Mouse (Mus musculus) spleen, adult 2 months (tissue): ENCODE measurements at regions not wholly inside any gene's neighbourhood (a gene's known extent, or its start where the extent isn't known, plus 50 kb on each side); places are given as distances from the start of the nearest gene placed in this dataset.

Experiments
- DNase-seq, 2 experiments: peaks; one replicate each; pipeline versions ENCODE4 v3.0.0 to v3.0.0-alpha.2; 2012 to 2021; ENCODE audit warnings: low spot score in 2 of 2, low read depth in 1 of 2
- H3K27ac ChIP-seq: fragments of 200-500 bp; 2 replicates; pipeline ENCODE4 v1.5.1; 2012; ENCODE audit warnings: low read length, inconsistent platforms; ENCODE audit not compliant: insufficient read depth
- H3K27me3 ChIP-seq: fragments of 200-500 bp; 2 replicates; pipeline ENCODE4 v1.6.1; 2012; ENCODE audit warnings: mild to moderate bottlenecking, moderate library complexity, low read length, inconsistent platforms; ENCODE audit not compliant: control insufficient read depth, insufficient read depth
- H3K36me3 ChIP-seq: fragments of 200-500 bp; 2 replicates; pipeline ENCODE4 v1.6.1; 2012; ENCODE audit warnings: mild to moderate bottlenecking, low read length, inconsistent platforms; ENCODE audit not compliant: control insufficient read depth, insufficient read depth
- H3K4me1 ChIP-seq: fragments of 200-500 bp; 2 replicates; pipeline ENCODE4 v1.6.1; 2011; ENCODE audit warnings: inconsistent platforms; ENCODE audit not compliant: control insufficient read depth, insufficient read depth, insufficient read length
- H3K4me3 ChIP-seq: fragments of 200-500 bp; 2 replicates; pipeline ENCODE4 v1.5.1; 2011; ENCODE audit warnings: mild to moderate bottlenecking, inconsistent platforms; ENCODE audit not compliant: insufficient read depth, insufficient read length; ENCODE audit errors: extremely low read depth
- CTCF ChIP-seq: fragments of 200-500 bp; IDR thresholded peaks from 2 replicates; pipeline ENCODE4 v1.5.1; 2011; ENCODE audit warnings: mild to moderate bottlenecking, inconsistent platforms; ENCODE audit not compliant: insufficient read depth, insufficient read length, insufficient replicate concordance; ENCODE audit errors: extremely low read depth
- POLR2A ChIP-seq: fragments of 200-500 bp; IDR thresholded peaks from 2 replicates; pipeline ENCODE4 v1.6.1; 2011; ENCODE audit warnings: low read depth, low read length, inconsistent platforms
- WGBS: fragments of 180-500 bp; shearing (Covaris S2); methylation state at CpG from one replicate; pipeline ENCODE4 v1.1.7; 2018; 5-methylcytosine and 5-hydroxymethylcytosine counted together

DNA sequence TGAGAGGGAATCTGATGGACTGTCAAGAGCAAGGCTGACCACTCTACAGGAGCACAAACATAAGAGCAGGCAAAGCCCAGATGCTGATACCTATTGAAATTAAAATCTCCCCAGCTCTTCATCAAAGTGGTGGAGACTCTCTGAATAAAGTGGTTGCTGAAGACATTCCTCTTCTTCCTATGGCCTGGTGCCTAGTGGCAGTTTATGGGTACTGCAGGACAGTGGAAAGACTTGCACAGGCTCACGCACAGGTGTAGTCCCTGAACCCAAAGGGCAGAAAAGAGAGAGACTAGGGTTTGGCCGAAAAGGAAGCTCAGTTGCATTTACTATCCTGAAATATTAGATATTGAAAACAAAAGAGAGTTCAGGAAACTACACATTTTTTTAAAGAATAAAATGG lies 144.2 kb upstream of the Npy2r start:
- no peaks in the 10 kb centered on the region for H3K36me3 ChIP-seq
- TF ChIP-seq POLR2A: no peak
- TF ChIP-seq CTCF: no peak
- H3K27me3 ChIP-seq: no peaks in the 10 kb centered on the region
- DNase-seq: no peak
- H3K4me3 ChIP-seq: no peak overlapping the region
- no peak overlapping the region for H3K27ac ChIP-seq
- no peaks in the 10 kb centered on the region for H3K4me1 ChIP-seq
- 89% methylated on average over 2 of the region's 2 CpGs for WGBS

GRCm38 (mm10) chr3:82656159-82656874 lies 108.4 kb upstream of the Npy2r start:
- WGBS: 80% methylated on average over 8 of the region's 8 CpGs
- DNase-seq: no peak
- TF ChIP-seq POLR2A (no peak), CTCF (no peak)

DNA sequence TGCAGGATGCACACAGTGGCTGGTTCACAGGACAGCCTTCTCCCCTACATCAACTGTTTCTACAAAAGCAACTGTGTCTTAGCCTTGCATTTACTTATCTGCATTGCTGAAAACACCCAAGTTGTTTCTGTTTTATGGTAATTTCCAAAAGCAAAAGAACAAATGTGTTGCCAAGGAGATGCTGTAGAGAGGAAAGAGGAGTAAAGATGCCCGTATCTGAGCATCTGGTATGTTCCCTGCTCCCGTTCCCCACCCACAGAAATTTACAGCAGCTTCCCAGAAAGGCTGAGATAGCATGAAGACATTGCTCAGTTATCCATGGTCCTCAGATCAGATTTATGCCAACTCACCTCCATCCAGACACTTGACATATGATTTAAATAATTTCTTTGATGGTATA lies 104.5 kb upstream of the Npy2r start:
- no peak overlapping the region for H3K27ac ChIP-seq
- WGBS: 67% methylated on average over 2 of the region's 2 CpGs
- TF ChIP-seq CTCF: no peak
- no peak for TF ChIP-seq POLR2A

More at GRCm38 (mm10) chr3:82656159-82656874, 108.4 kb upstream of the Npy2r start:
- Histone ChIP-seq H3K36me3 (no peaks in the 10 kb centered on the region), H3K4me1 (no peaks in the 10 kb centered on the region), H3K27ac (no peak overlapping the region), H3K27me3 (no peaks in the 10 kb centered on the region), H3K4me3 (no peak overlapping the region)

DNA sequence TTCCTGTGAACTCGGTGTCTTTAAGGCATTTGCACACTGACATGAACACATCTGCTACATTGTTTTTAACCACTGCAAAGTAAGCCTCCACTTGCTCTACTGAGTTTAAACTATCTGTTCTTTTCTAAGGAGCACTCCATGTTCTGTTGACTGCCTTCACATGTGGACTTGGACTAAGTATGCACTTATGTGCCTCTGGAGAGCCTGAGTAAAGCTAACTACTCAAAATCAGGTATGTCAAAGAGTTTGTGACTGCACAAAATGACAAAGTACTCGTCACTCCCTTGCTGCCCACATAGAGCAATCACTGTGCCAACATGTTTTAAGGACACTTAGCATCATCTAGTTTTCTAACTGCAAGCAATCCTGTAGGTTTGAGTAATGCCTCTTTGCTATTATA lies 92.2 kb upstream of the Npy2r start:
- H3K27ac ChIP-seq: no peak overlapping the region
- WGBS: 80% methylated on average over 2 of the region's 2 CpGs
- no peaks in the 10 kb centered on the region for H3K36me3 ChIP-seq
- no peaks in the 10 kb centered on the region for H3K4me1 ChIP-seq
- H3K27me3 ChIP-seq: no peaks in the 10 kb centered on the region
- no peak for TF ChIP-seq POLR2A
- no peak for TF ChIP-seq CTCF
- no peak overlapping the region for H3K4me3 ChIP-seq
- no peak for DNase-seq

More for the DNA sequence above, 104.5 kb upstream of the Npy2r start:
- no peak for DNase-seq
- no peak overlapping the region for H3K4me3 ChIP-seq
- no peaks in the 10 kb centered on the region for H3K4me1 ChIP-seq
- H3K27me3 ChIP-seq: no peaks in the 10 kb centered on the region
- no peaks in the 10 kb centered on the region for H3K36me3 ChIP-seq

GRCm38 (mm10) chr3:82636666-82637065 lies 88.8 kb upstream of the Npy2r start:
- WGBS: 56% methylated on average over 3 of the region's 3 CpGs
- Histone ChIP-seq H3K36me3 (no peaks in the 10 kb centered on the region), H3K4me3 (no peak overlapping the region), H3K27ac (no peak overlapping the region), H3K4me1 (no peaks in the 10 kb centered on the region), H3K27me3 (no peaks in the 10 kb centered on the region)
- no peak for TF ChIP-seq POLR2A
- DNase-seq: no peak

GRCm38 (mm10) chr3:82620418-82621003 lies 72.6 kb upstream of the Npy2r start:
- Histone ChIP-seq H3K36me3 (no peaks in the 10 kb centered on the region), H3K4me3 (no peak overlapping the region), H3K27ac (no peak overlapping the region), H3K4me1 (no peaks in the 10 kb centered on the region), H3K27me3 (no peaks in the 10 kb centered on the region)
- DNase-seq: no peak
- WGBS: 76% methylated on average over 3 of the region's 3 CpGs
- TF ChIP-seq CTCF: no peak

DNA sequence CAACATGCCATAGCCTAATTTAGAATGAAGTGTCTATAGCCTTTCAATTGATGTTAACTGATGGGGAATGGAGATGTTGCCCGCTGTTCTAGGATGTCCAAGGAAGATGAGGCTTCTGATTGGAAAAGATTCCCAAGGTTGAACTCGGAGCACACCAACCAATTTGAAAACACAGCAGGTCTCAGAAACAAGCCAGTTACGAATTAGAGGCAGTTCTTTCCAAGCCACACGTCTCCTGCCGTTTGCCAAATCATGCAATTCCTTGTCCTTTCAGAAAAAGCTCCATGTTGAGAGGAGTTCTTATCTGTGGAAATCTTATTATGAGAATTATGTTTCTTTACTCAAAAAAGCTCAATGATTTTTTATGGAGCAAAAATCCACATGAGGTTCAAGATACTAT lies 71.5 kb upstream of the Npy2r start:
- 84% methylated on average over 5 of the region's 5 CpGs for WGBS

More for the DNA sequence above, 71.5 kb upstream of the Npy2r start:
- no peaks in the 10 kb centered on the region for H3K36me3 ChIP-seq
- H3K27me3 ChIP-seq: no peaks in the 10 kb centered on the region
- no peaks in the 10 kb centered on the region for H3K4me1 ChIP-seq
- no peak overlapping the region for H3K4me3 ChIP-seq
- TF ChIP-seq CTCF (no peak), POLR2A (no peak)
- H3K27ac ChIP-seq: no peak overlapping the region
- DNase-seq: no peak
